Mouse (Mus musculus) stomach, embryonic 14.5 days (tissue): ENCODE data around the gene Prkce. TPM values are rescaled to one million over a fixed set of nuclear protein-coding genes. Genes with fewer than 3 reads are reported as not detected.

Source experiments
- polyA plus RNA-seq: library from polyadenylated mRNA; unstranded; fragments of >200 nt; fragmentation: Nextera tagmentation; extraction: Ambion mirVana; gene quantifications from 2 replicates; pipeline ENCODE4 v1.2.1, GENCODE M21; 2014

Gene Prkce
- polyA plus RNA-seq, 1 experiment from 2014 or later: 7.3 TPM

Other genes starting within 250 kb of the Prkce start
- 9.6 and 10.7 TPM in 2 replicates for gene Srbd1, start 22.6 kb upstream of the Prkce start, polyA plus RNA-seq